Mouse (Mus musculus): Measurements from ENCODE around the gene Atf6. TPM values are rescaled to one million over a fixed set of nuclear protein-coding genes. Genes with fewer than 3 reads are reported as not detected.

The Atf6 gene
- polyA plus RNA-seq, 1 experiment from 2014 or later, result 8.7 TPM

DNA sequence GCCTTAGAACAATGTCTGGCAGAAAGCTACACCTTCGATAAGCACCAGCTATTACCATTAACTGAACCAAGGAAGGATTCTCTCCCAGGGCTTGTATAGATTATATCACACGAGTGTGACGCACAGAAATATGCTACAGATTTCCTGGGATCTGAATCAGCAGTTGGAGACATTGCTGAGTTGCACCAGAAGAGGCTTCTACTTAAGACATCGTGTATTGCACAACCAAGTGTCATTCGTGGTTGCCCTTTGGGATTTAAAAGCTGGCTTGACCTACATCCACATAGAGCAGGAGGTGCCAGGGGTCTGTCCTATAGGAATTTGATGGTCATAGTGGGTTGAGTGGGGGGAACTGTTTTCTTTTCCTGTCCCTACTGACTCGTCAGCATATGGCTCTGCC lies 164.6 kb downstream of the Atf6 start:
- no peak overlapping the region for H3K27ac ChIP-seq (ENCODE audit: low read length)
- H3K9ac ChIP-seq (replicated peaks; ENCODE audit: low read length), result no peak overlapping the region
- ATAC-seq (ENCODE audit: low FRiP score, low TSS enrichment), result no peak
- H3K36me3 ChIP-seq (ENCODE audit: insufficient read depth, low read length), result no peaks in the 10 kb centered on the region
- 82% methylated on average over 6 of the region's 6 CpGs for WGBS
- no peak overlapping the region for H3K4me3 ChIP-seq (ENCODE audit: low read length)
- H3K9me3 ChIP-seq (ENCODE audit: low read length), result no peaks in the 10 kb centered on the region
- no peaks in the 10 kb centered on the region for H3K27me3 ChIP-seq (ENCODE audit: insufficient read depth, low read length)
- no peak overlapping the region for H3K4me2 ChIP-seq (replicated peaks; ENCODE audit: low read depth, low read length)
- no peaks in the 10 kb centered on the region for H3K4me1 ChIP-seq (ENCODE audit: insufficient read depth, low read length)

DNA sequence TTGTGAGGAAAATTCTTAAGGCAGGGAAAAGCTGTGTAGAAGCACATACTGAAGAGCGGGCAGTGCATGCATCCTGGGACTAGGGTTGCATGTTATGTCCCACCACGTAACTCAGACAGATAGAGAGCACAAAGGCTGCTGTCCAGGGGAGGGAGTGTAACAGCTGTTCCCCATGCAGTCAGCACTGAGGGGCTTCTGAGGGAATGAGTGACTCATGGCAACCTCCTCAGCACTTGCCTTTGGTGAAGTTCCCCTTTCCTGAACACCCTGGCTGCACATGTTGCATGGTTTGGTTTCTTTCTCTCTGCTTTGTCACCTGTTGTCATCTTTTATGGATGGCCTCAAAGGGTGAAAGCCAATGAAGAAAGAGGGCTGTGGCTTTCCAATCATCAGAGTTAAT lies 165.3 kb downstream of the Atf6 start:
- Histone ChIP-seq H3K27me3 (ENCODE audit: insufficient read depth, low read length) (no peaks in the 10 kb centered on the region), H3K27ac (ENCODE audit: low read length) (no peak overlapping the region), H3K4me3 (ENCODE audit: low read length) (no peak overlapping the region), H3K36me3 (ENCODE audit: insufficient read depth, low read length) (no peaks in the 10 kb centered on the region), H3K4me2 (replicated peaks; ENCODE audit: low read depth, low read length) (no peak overlapping the region), H3K9me3 (ENCODE audit: low read length) (no peaks in the 10 kb centered on the region), H3K4me1 (ENCODE audit: insufficient read depth, low read length) (no peaks in the 10 kb centered on the region), H3K9ac (replicated peaks; ENCODE audit: low read length) (no peak overlapping the region)
- WGBS, result 79% methylated on average over 2 of the region's 2 CpGs
- no peak for ATAC-seq (ENCODE audit: low FRiP score, low TSS enrichment)

DNA sequence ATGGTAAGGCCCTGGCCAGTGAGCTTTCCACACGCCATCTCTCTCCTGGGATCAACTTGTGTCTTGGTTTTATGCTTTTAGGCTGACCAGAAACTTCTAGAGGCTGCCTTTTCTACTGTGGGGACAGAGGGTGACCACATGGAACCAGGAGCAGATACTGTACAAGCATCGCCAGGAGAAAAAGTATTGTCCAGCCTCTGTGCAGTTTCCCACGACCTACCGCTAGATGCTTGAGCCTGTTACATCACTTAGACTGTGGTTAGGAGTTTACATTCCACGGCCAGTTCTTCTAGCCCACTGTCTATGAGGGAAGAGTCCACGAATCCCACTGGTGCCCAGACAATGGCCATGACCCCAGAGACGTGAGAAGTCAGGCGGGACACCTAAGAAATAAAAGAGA lies 166.0 kb downstream of the Atf6 start:
- no peak for ATAC-seq (ENCODE audit: low FRiP score, low TSS enrichment)

DNA sequence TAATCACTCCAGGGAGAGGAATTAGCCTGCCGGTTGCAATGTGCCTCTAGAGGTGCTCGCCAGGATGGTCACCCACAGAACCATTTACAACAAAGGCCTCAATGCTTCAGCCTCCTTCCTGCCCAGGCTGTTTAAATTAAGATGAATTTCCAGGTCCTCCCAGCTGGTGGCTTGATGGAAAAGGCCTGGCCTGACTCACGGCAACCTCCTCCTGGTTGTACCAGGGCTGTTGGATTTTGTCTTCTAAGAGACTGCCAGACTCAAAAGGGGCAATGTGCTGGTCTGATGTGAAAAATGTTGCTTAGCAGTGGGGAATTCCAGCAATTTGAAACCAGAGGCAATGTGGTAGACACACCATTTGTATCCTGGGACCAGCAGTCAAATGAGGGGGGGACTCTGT lies 166.4 kb downstream of the Atf6 start:
- H3K4me3 ChIP-seq (ENCODE audit: low read length), result no peak overlapping the region
- no peak overlapping the region for H3K9ac ChIP-seq (replicated peaks; ENCODE audit: low read length)
- H3K4me2 ChIP-seq (replicated peaks; ENCODE audit: low read depth, low read length), result no peak overlapping the region
- H3K27ac ChIP-seq (ENCODE audit: low read length), result no peak overlapping the region
- H3K27me3 ChIP-seq (ENCODE audit: insufficient read depth, low read length), result no peaks in the 10 kb centered on the region
- no peaks in the 10 kb centered on the region for H3K36me3 ChIP-seq (ENCODE audit: insufficient read depth, low read length)
- no peak for ATAC-seq (ENCODE audit: low FRiP score, low TSS enrichment)
- no peaks in the 10 kb centered on the region for H3K4me1 ChIP-seq (ENCODE audit: insufficient read depth, low read length)
- H3K9me3 ChIP-seq (ENCODE audit: low read length), result no peaks in the 10 kb centered on the region
- 67% methylated on average over 3 of the region's 3 CpGs for WGBS

More for the DNA sequence above, 166.0 kb downstream of the Atf6 start:
- Histone ChIP-seq H3K4me1 (ENCODE audit: insufficient read depth, low read length) (no peaks in the 10 kb centered on the region), H3K27me3 (ENCODE audit: insufficient read depth, low read length) (no peaks in the 10 kb centered on the region), H3K36me3 (ENCODE audit: insufficient read depth, low read length) (no peaks in the 10 kb centered on the region), H3K4me2 (replicated peaks; ENCODE audit: low read depth, low read length) (no peak overlapping the region), H3K9me3 (ENCODE audit: low read length) (no peaks in the 10 kb centered on the region), H3K27ac (ENCODE audit: low read length) (no peak overlapping the region), H3K9ac (replicated peaks; ENCODE audit: low read length) (no peak overlapping the region), H3K4me3 (ENCODE audit: low read length) (no peak overlapping the region)
- 78% methylated on average over 8 of the region's 8 CpGs for WGBS

DNA sequence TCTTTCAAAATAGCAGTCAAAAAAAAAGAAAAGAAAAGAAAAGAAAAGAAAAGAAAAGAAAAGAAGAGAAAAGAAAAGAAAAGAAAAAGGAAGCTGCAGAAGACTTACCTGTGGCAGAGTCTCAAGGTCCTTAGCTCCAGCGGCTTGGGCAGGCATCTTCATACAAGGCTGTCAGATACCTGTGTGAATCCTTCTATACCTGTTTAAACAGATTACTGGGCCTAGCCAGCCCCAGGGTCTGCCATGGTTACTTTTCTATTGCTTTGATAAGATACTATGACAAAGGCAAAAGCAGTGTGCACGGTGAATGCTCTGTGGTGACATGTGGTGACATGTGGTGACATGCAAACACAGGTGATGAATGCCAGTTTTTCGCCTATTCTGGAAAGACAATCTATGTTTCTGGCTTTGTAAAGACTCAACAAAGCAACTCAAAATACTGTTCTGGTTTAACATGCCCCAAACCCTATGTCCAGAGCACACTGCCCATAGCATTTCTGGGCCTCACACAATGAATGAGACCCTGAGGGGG lies 167.0 kb downstream of the Atf6 start:
- Histone ChIP-seq H3K4me2 (replicated peaks; ENCODE audit: low read depth, low read length) (no peak overlapping the region), H3K27me3 (ENCODE audit: insufficient read depth, low read length) (no peaks in the 10 kb centered on the region), H3K36me3 (ENCODE audit: insufficient read depth, low read length) (no peaks in the 10 kb centered on the region), H3K27ac (ENCODE audit: low read length) (no peak overlapping the region), H3K9me3 (ENCODE audit: low read length) (no peaks in the 10 kb centered on the region), H3K4me1 (ENCODE audit: insufficient read depth, low read length) (no peaks in the 10 kb centered on the region), H3K4me3 (ENCODE audit: low read length) (no peak overlapping the region), H3K9ac (replicated peaks; ENCODE audit: low read length) (no peak overlapping the region)
- ATAC-seq (ENCODE audit: low FRiP score, low TSS enrichment), result no peak
- 90% methylated on average over 3 of the region's 3 CpGs for WGBS

DNA sequence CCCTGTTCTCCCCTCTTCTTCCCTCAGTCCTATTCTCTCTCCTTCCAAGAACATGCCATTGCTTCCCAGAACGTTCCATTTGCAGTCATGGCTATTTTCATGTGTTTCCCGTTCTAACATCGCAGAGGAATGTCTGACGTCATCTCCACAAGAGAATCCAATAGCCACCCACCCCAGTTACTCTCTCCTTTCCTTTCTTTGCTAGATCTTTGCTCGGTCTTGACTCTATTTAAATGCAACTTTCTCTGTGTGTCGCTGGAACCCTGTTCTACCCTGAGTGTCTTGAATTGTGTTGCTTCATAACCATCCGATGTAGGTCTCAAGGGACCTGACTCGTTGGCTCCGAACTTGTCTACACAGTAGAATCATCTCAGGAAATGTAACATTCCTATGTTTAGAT lies 168.0 kb downstream of the Atf6 start:
- H3K4me2 ChIP-seq (replicated peaks; ENCODE audit: low read depth, low read length), result no peak overlapping the region
- H3K9ac ChIP-seq (replicated peaks; ENCODE audit: low read length), result no peak overlapping the region
- H3K4me1 ChIP-seq (ENCODE audit: insufficient read depth, low read length), result no peaks in the 10 kb centered on the region; the same call in 1 of the 2 replicates
- no peaks in the 10 kb centered on the region for H3K9me3 ChIP-seq (ENCODE audit: low read length)
- no peaks in the 10 kb centered on the region for H3K27me3 ChIP-seq (ENCODE audit: insufficient read depth, low read length)
- no peak overlapping the region for H3K4me3 ChIP-seq (ENCODE audit: low read length)
- no peak overlapping the region for H3K27ac ChIP-seq (ENCODE audit: low read length)
- ATAC-seq (ENCODE audit: low FRiP score, low TSS enrichment), result no peak
- 83% methylated on average over 9 of the region's 9 CpGs for WGBS
- H3K36me3 ChIP-seq (ENCODE audit: insufficient read depth, low read length), result no peaks in the 10 kb centered on the region

GRCm38 (mm10) chr1:170698771-170699170 lies 168.8 kb downstream of the Atf6 start:
- H3K27me3 ChIP-seq (ENCODE audit: insufficient read depth, low read length), result no peaks in the 10 kb centered on the region
- H3K4me3 ChIP-seq (ENCODE audit: low read length), result no peak overlapping the region
- H3K9me3 ChIP-seq (ENCODE audit: low read length), result no peaks in the 10 kb centered on the region
- 82% methylated on average over 3 of the region's 3 CpGs for WGBS
- H3K27ac ChIP-seq (ENCODE audit: low read length), result no peak overlapping the region
- H3K36me3 ChIP-seq (ENCODE audit: insufficient read depth, low read length), result no peaks in the 10 kb centered on the region
- no peak overlapping the region for H3K4me2 ChIP-seq (replicated peaks; ENCODE audit: low read depth, low read length)
- H3K9ac ChIP-seq (replicated peaks; ENCODE audit: low read length), result no peak overlapping the region
- no peak for ATAC-seq (ENCODE audit: low FRiP score, low TSS enrichment)
- H3K4me1 ChIP-seq (ENCODE audit: insufficient read depth, low read length), result no peaks in the 10 kb centered on the region; the same call in 1 of the 2 replicates

GRCm38 (mm10) chr1:170697771-170698356 lies 169.7 kb downstream of the Atf6 start:
- ATAC-seq (ENCODE audit: low FRiP score, low TSS enrichment), result peak; percentile 69; the same call in 1 of the 2 replicates
- 43% methylated on average over 7 of the region's 7 CpGs for WGBS
- Histone ChIP-seq H3K9me3 (ENCODE audit: low read length) (no peaks in the 10 kb centered on the region), H3K4me1 (ENCODE audit: insufficient read depth, low read length) (no peaks in the 10 kb centered on the region; the same call in 1 of the 2 replicates), H3K27me3 (ENCODE audit: insufficient read depth, low read length) (no peaks in the 10 kb centered on the region), H3K4me3 (ENCODE audit: low read length) (no peak overlapping the region), H3K4me2 (replicated peaks; ENCODE audit: low read depth, low read length) (no peak overlapping the region), H3K27ac (ENCODE audit: low read length) (no peak overlapping the region), H3K9ac (replicated peaks; ENCODE audit: low read length) (no peak overlapping the region), H3K36me3 (ENCODE audit: insufficient read depth, low read length) (no peaks in the 10 kb centered on the region)

GRCm38 (mm10) chr1:170696996-170697395 lies 170.6 kb downstream of the Atf6 start:
- Histone ChIP-seq H3K4me1 (ENCODE audit: insufficient read depth, low read length) (no peaks in the 10 kb centered on the region; the same call in 1 of the 2 replicates), H3K36me3 (ENCODE audit: insufficient read depth, low read length) (no peaks in the 10 kb centered on the region), H3K4me3 (ENCODE audit: low read length) (no peak overlapping the region), H3K9me3 (ENCODE audit: low read length) (no peaks in the 10 kb centered on the region), H3K4me2 (replicated peaks; ENCODE audit: low read depth, low read length) (no peak overlapping the region), H3K9ac (replicated peaks; ENCODE audit: low read length) (no peak overlapping the region), H3K27me3 (ENCODE audit: insufficient read depth, low read length) (no peaks in the 10 kb centered on the region), H3K27ac (ENCODE audit: low read length) (no peak overlapping the region)
- no peak for ATAC-seq (ENCODE audit: low FRiP score, low TSS enrichment)
- WGBS, result 96% methylated on average over 8 of the region's 8 CpGs

DNA sequence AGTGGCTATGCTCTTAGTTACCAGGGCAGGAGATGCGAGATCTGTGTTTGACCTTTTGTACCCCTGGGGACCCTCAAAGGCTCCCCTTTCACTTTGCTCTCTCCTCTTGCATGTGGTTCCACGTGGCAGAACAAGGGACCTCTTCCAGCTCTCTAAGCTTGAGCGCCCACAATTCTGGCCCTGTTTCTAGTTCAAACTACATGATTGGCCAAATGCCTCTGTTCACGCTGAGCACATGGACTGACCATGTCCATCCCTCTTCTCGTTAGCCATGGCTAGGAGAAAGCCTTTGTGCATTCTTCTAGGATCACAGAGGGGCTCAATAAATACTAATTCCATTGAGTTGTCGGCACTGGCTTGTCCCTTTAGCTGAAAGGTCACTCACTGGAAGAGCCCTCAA lies 172.2 kb downstream of the Atf6 start:
- Histone ChIP-seq H3K4me2 (replicated peaks; ENCODE audit: low read depth, low read length) (no peak overlapping the region), H3K36me3 (ENCODE audit: insufficient read depth, low read length) (no peaks in the 10 kb centered on the region), H3K4me3 (ENCODE audit: low read length) (no peak overlapping the region), H3K4me1 (ENCODE audit: insufficient read depth, low read length) (no peaks in the 10 kb centered on the region; the same call in 1 of the 2 replicates), H3K27me3 (ENCODE audit: insufficient read depth, low read length) (no peaks in the 10 kb centered on the region), H3K9ac (replicated peaks; ENCODE audit: low read length) (no peak overlapping the region), H3K9me3 (ENCODE audit: low read length) (no peaks in the 10 kb centered on the region), H3K27ac (ENCODE audit: low read length) (no peak overlapping the region)
- ATAC-seq (ENCODE audit: low FRiP score, low TSS enrichment), result no peak
- WGBS, result 63% methylated on average over 6 of the region's 6 CpGs

Measured in kidney, embryonic 16.5 days (tissue).